Mouse (Mus musculus) adrenal gland, adult 18-20 months (tissue): Measurements from ENCODE around the gene Clec4a4. TPM values are rescaled to one million over a fixed set of nuclear protein-coding genes. Genes with fewer than 3 reads are reported as not detected.
"Not testable (repeated sequence)": the region's sequence is repeated elsewhere in the genome, so short reads cannot be mapped to it uniquely, and the experiment has no call there.

Experiments
- DNase-seq, 2 experiments: peaks; one replicate each; pipeline ENCODE4 v3.0.0; 2021 to 2022; ENCODE audit warnings: low spot score in 2 of 2
- long read RNA-seq, 2 experiments: library from polyadenylated mRNA; stranded (forward); transcript quantifications; one replicate each; pipeline ENCODE4 v2.0.0; 2021
- total RNA-seq, 2 experiments: library from RNA; stranded (reverse); gene quantifications; 1 replicate in 1 of 2; 2 replicates in 1 of 2; pipeline ENCODE4 v1.2.3; 2021

The Clec4a4 gene
- not detected for total RNA-seq
- long read RNA-seq, experiment 1: 0 reads
- long read RNA-seq, experiment 2: 0 reads

GRCm38 (mm10) chr6:122989876-122990437 is at the start of gene Clec4a4:
Gene Clec4a4 (plus strand): TSS chr6:122990367.
- no peak for DNase-seq

GRCm38 (mm10) chr6:122946760-122947159 is 43.4 kb upstream of the Clec4a4 start:
- DNase-seq: no peak

DNA sequence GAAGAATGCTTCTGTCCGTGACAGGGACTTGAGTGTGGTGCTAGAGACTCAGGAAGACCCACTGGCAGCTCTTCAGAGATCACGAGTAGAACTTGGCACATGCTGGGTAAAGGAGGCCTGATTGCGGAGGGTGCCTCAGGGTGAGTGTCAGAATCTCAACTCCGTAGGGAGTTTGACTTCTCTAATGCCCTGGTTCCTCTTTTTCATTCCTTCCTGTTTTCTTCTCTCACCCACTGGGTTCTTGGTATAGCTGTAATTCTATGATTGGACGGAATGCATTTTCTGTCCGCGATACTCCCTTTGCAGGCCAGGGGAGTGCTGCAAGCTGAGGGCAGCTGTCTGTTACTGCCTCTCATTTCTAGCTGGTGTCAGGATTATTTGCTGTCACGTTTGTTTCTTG is 37.8 kb upstream of the Clec4a4 start, which contains the start of gene Clec4a3:
Clec4a3 (plus strand) TSS at position 115 of the 400 bp plus-strand sequence.
- DNase-seq: no peak

GRCm38 (mm10) chr6:122964562-122964961 is 25.6 kb upstream of the Clec4a4 start:
- no peak for DNase-seq

DNA sequence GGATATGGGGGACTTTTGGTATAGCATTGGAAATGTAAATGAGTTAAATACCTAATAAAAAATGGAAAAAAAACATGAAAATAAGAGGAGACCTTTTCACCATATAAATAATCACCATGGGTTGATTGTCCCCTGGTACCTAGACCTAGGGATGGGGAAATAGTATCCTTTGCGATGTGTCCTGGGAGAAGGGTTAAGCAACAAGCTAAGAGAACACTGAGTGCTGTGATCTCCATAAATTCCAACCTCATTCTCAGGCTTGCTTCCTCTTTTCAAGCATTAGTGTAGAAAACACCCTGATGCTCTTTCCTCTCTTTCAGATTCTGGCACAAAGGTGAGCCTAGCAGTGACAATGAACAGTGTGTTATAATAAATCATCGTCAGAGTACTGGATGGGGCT is 21.1 kb upstream of the Clec4a4 start:
- DNase-seq: no peak

DNA sequence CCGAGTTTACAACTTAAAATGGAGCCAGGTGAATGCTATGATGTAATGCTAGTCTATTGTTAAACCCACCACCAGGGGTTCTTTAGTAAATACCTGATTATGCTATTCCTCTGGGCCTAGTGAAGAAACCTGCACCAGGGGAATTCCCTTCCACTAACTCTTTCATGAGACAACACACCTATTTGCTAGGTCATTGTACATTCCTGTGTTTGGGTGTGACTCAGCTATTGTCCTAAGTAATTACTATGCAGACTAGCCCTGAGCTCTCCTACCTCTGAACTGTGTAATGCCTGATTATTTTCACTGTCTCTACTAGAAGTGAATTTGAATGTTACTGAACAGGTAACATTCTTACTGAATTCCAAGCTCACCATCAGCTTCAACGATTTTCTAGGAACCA is 14.5 kb downstream of the Clec4a4 start:
- DNase-seq: not testable (repeated sequence)

- DNase-seq: peak in 1 of 2 experiments; percentile 3
Measured at GRCm38 (mm10) chr6:123005591-123005990, 15.4 kb downstream of the Clec4a4 start.

DNA sequence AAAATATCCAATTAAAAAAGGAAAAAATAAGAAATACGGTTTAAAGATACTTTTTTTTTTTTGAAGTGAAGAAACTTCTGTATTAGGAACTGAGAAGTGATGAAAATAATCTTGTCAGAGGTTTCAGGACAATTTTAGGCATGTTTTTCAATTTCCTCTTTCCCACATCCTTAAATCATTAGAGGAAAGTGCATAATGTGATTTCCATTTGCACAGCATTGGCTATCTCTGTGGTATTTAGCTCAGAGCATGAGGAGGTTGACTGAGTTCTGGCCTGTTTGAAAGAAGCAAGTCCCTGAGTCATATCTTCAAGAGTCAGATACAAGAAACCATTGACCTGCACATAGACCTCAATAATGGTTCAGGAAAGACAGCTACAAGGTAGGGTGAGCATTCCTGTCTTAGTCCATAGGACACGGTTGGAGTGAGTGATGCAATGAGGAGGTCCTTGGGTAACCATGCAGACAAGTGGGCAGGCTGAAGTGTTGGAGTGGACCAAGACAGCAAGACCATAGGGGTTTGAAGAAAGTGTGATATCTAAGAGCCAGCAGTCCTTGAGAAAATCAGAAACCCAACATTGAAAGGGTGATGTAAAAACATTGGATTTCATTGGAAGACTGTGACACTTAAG is 59.7 kb downstream of the Clec4a4 start, which contains the start of gene Clec4b1:
Clec4b1 (plus strand) TSS at position 221 of the 631 bp plus-strand sequence.
- DNase-seq: no peak

Other genes starting within 250 kb of the Clec4a4 start
- gene Slc2a3, start 188.7 kb upstream of the Clec4a4 start, total RNA-seq: 10 to 100 TPM in 1 of 2 experiments, 1 to 10 TPM in 1; 8.1 to 10.3 TPM
- 10 to 100 TPM; 17.1 TPM for gene Foxj2, start 170.5 kb upstream of the Clec4a4 start, total RNA-seq
- 1 to 10 TPM; 2.4 to 5.5 TPM for gene C3ar1, start 134.2 kb upstream of the Clec4a4 start, total RNA-seq
- 10 to 100 TPM; 59.3 to 59.4 TPM for gene Necap1, start 115.9 kb upstream of the Clec4a4 start, total RNA-seq
- gene Clec4a1, start 68.5 kb upstream of the Clec4a4 start, total RNA-seq: 1 to 10 TPM; 2.5 to 4.6 TPM
- 1 to 10 TPM; 4.0 to 5.3 TPM for gene Clec4a3, start 37.9 kb upstream of the Clec4a4 start, total RNA-seq
- gene Clec4b1, start 59.6 kb downstream of the Clec4a4 start, total RNA-seq: under 1 TPM in 1 of 2 experiments, not detected in 1; 0.93 TPM
- 1 to 10 TPM; 3.3 to 4.6 TPM for gene Clec4a2, start 116.1 kb downstream of the Clec4a4 start, total RNA-seq
- not detected for gene Clec4b2, start 182.5 kb downstream of the Clec4a4 start, total RNA-seq
- gene Clec4n, start 239.5 kb downstream of the Clec4a4 start, total RNA-seq: 1 to 10 TPM in 1 of 2 experiments, not detected in 1; 1.6 TPM